Mouse (Mus musculus) G1E (cell line): ENCODE results near the gene Tmem126b. TPM values are rescaled to one million over a fixed set of nuclear protein-coding genes. Genes with fewer than 3 reads are reported as not detected.
A peak's percentile ranks its signal among the peaks of the same experiment; 100 is the strongest.

ENCODE experiments used
- ATAC-seq: 2 replicates; pipeline ENCODE4 v1.8.0; 2016; ENCODE audit warnings: mild to moderate bottlenecking; ENCODE audit not compliant: insufficient number of reproducible peaks, poor library complexity, low FRiP score, severe bottlenecking; ENCODE audit errors: extremely low read depth
- DNase-seq: peaks from one replicate; pipeline ENCODE4 v3.0.0; 2012; ENCODE audit warnings: low spot score
- H3K27me3 ChIP-seq: 2 replicates; pipeline ENCODE4 v1.6.1; 2012; ENCODE audit warnings: mild to moderate bottlenecking, low read length, inconsistent platforms; ENCODE audit not compliant: insufficient read depth
- H3K36me3 ChIP-seq: replicated peaks from 2 replicates; pipeline ENCODE3; 2012; ENCODE audit warnings: mild to moderate bottlenecking, inconsistent platforms
- H3K4me1 ChIP-seq: 2 replicates; pipeline ENCODE4 v1.6.1; 2012; ENCODE audit warnings: low read depth, low read length, inconsistent platforms, mixed read lengths; ENCODE audit not compliant: insufficient read depth
- H3K4me3 ChIP-seq: 2 replicates; pipeline ENCODE4 v1.5.1; 2012; ENCODE audit warnings: low read depth, mild to moderate bottlenecking, inconsistent platforms, low read length, moderate library complexity, mixed read lengths
- H3K9me3 ChIP-seq: replicated peaks from 2 replicates; pipeline ENCODE4 v1.6.1; 2012; ENCODE audit warnings: inconsistent platforms
- CTCF ChIP-seq: IDR thresholded peaks from 2 replicates; pipeline ENCODE4 v1.5.1; 2012; ENCODE audit warnings: low read depth, low read length, inconsistent platforms, mixed read lengths
- GATA1 ChIP-seq: IDR thresholded peaks from 2 replicates; pipeline ENCODE4 v1.6.1; 2012; ENCODE audit warnings: borderline replicate concordance, low read length, inconsistent platforms, mixed read lengths
- GATA2 ChIP-seq: IDR thresholded peaks from 2 replicates; pipeline ENCODE4 v1.6.1; 2012; ENCODE audit warnings: low read depth, low read length, inconsistent platforms, borderline replicate concordance
- POLR2AphosphoS5 ChIP-seq: IDR thresholded peaks from 2 replicates; pipeline ENCODE4 v1.6.1; 2012; ENCODE audit warnings: low read depth, low read length, inconsistent platforms; ENCODE audit not compliant: insufficient replicate concordance
- TAL1 ChIP-seq: conservative IDR thresholded peaks from 2 replicates; pipeline ENCODE4 v1.6.1; 2012; ENCODE audit warnings: low read depth, low read length, inconsistent platforms, mixed read lengths
- polyA plus RNA-seq: library from polyadenylated mRNA; stranded (reverse); fragments of >175 nt; gene quantifications from 2 replicates; pipeline ENCODE4 v1.2.3, GENCODE M21; 2012
- total RNA-seq, 2 experiments: library from RNA; stranded (forward) in 1 of 2; stranded (reverse) in 1 of 2; fragments of 200-1000 nt in 1 of 2; fragments of >200 nt in 1 of 2; fragmentation: Nextera tagmentation in 1 of 2; gene quantifications; 2 replicates each; pipeline ENCODE4 v1.2.3; 2014 to 2017

Tmem126b gene
- total and polyA plus RNA-seq, 3 experiments, result 4.0 to 30.4 (median 17.8) TPM

DNA sequence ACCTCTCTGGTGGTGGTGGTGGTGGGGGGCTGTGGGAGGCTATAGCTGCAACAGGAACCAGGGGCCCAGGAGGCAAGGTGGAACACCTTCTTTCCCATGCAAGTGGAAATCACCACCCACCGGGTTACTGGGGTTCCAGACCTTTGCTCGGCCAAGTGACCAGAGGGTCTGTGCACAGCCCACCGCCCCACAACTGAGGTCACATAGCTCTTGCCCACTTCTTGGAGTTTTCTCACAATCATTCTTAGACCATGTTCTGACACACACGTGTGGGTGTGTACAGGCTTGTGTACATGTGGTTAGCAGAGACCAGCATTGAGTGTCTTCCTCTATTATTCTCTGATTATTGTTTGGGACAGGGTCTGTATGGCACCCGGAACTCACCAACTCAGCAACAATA lies 14.4 kb downstream of the Tmem126b start:
- Histone ChIP-seq H3K36me3 (peaks cover 1% of the 10 kb centered on the region), H3K27me3 (peaks cover 15% of the 10 kb centered on the region), H3K4me3 (no peak overlapping the region), H3K9me3 (no peaks in the 10 kb centered on the region), H3K4me1 (peaks cover 6% of the 10 kb centered on the region)
- ATAC-seq (no peak), DNase-seq (no peak)
- TF ChIP-seq GATA1 (no peak), POLR2AphosphoS5 (no peak), GATA2 (no peak), TAL1 (no peak), CTCF (no peak)

DNA sequence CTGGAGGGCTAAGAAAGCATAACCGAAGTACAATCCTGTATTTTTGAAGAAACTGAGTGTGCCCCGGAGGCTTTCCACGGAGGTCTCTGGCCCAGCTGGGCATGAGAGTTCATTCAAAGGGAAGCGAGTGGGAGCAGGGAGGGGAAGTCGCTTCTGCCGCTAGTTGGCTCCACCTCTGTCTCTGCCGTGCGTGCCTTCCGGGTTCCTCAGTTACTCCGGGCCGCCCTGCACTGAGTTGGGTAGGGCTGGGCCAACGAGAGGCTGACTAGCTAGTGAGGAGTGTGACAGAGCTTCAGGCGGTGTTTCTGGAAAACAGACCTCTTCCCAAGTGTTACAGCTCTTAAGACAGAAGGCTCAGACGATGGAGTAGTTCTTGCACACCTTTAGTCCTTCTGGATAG lies 14.9 kb downstream of the Tmem126b start:
- no peak for DNase-seq
- Histone ChIP-seq H3K9me3 (no peaks in the 10 kb centered on the region), H3K4me1 (peaks cover 9% of the 10 kb centered on the region), H3K27me3 (peaks cover 15% of the 10 kb centered on the region), H3K4me3 (no peak overlapping the region), H3K36me3 (no peaks in the 10 kb centered on the region)
- TF ChIP-seq GATA1, result no peak
- no peak for TF ChIP-seq GATA2
- no peak for ATAC-seq

DNA sequence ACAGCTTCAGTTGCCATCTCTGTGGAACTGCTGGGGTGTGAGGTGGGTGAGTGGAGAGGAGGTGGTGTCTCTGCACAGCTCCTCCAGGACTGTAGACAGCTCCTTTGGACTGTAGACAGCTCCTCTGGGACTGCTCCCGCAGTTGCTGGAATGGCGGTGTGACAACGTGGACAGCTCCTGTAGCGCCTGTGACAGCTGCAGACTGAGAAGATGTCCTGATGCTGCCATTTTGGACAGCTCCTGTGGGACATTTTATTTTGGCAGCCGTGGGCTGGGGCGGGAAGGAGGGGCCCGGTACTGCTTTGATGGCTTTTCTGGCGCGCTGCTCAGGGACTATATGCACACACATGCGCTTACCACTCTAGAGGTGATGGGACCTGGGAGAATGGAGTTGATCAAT lies 15.5 kb downstream of the Tmem126b start:
- TF ChIP-seq POLR2AphosphoS5 (no peak), TAL1 (no peak), GATA2 (no peak), GATA1 (no peak), CTCF (no peak)
- peaks cover 15% of the 10 kb centered on the region for H3K27me3 ChIP-seq
- no peak for DNase-seq
- no peak for ATAC-seq
- peaks cover 12% of the 10 kb centered on the region for H3K4me1 ChIP-seq
- H3K4me3 ChIP-seq, result no peak overlapping the region
- no peaks in the 10 kb centered on the region for H3K36me3 ChIP-seq
- no peaks in the 10 kb centered on the region for H3K9me3 ChIP-seq

DNA sequence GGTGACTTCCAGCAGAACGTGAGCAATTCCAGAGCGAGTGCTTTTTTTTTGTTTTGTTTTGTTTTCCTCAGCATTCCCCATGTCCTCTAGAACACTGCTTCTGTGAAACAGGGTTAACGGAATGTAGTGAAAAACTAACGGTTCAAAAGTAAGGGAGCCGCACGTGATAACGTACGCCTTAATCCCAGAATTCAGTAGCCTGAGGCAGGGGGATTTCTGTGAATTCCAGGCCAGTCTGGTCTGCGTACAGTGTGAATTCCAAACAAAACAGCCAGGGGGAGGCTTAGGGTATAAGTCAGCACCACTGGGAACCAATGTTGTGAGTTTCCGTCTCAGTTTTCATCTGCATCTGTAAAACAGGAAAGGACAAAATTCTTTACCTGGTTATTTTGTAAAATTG lies 18.3 kb downstream of the Tmem126b start:
- H3K4me3 ChIP-seq, result peak overlapping the region; percentile 92
- ATAC-seq (no peak; the same call in 1 of the 2 replicates), DNase-seq (no peak)
- H3K27me3 ChIP-seq, result peaks cover 15% of the 10 kb centered on the region
- peaks cover 19% of the 10 kb centered on the region for H3K4me1 ChIP-seq
- H3K9me3 ChIP-seq, result no peaks in the 10 kb centered on the region
- TF ChIP-seq GATA2 (no peak), TAL1 (no peak), CTCF (no peak), GATA1 (no peak), POLR2AphosphoS5 (no peak)
- H3K36me3 ChIP-seq, result peaks cover 19% of the 10 kb centered on the region

DNA sequence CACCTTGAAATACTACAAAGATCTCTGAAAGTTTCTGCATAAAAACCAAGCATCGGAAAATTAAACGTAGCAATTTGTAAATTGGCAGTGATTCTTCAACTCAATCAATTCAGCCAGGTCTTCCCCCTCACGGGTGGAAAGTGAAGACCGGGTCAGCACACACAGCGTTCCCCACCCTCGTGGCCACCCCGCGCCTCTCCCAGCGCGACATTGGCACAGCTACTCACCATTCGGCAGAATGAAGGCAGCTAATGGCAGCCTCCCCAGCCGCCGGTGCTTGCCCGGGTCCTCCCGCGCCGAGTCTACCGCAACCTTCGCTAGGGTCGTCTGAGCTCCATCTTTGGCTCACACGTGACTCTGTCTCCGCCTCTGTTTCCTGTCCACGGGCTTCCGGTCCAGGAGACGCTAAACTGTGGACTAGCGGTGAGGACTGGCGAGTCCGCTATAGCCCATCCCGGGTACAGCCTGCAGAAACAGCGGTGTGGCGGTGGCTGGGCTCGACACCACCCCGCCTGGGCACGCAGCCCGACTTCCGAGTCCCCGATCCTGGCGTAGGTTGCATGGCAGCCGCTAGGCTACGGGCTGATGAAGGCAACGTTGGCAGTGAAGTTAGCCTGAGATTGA lies 18.8 kb downstream of the Tmem126b start, which contains the start of gene Tmem126a:
TSS of gene Tmem126a (minus strand) at position 385 of the 624 bp plus-strand sequence.
- DNase-seq (peak; percentile 88), ATAC-seq (peak; percentile 94)
- H3K9me3 ChIP-seq, result no peaks in the 10 kb centered on the region
- H3K36me3 ChIP-seq, result peaks cover 25% of the 10 kb centered on the region
- peaks cover 19% of the 10 kb centered on the region for H3K4me1 ChIP-seq
- peaks cover 15% of the 10 kb centered on the region for H3K27me3 ChIP-seq
- no peak for TF ChIP-seq GATA2
- no peak for TF ChIP-seq GATA1
- no peak for TF ChIP-seq POLR2AphosphoS5
- no peak for TF ChIP-seq TAL1
- TF ChIP-seq CTCF, result no peak
- peak within 1 kb of the TSS; percentile 92 for H3K4me3 ChIP-seq

DNA sequence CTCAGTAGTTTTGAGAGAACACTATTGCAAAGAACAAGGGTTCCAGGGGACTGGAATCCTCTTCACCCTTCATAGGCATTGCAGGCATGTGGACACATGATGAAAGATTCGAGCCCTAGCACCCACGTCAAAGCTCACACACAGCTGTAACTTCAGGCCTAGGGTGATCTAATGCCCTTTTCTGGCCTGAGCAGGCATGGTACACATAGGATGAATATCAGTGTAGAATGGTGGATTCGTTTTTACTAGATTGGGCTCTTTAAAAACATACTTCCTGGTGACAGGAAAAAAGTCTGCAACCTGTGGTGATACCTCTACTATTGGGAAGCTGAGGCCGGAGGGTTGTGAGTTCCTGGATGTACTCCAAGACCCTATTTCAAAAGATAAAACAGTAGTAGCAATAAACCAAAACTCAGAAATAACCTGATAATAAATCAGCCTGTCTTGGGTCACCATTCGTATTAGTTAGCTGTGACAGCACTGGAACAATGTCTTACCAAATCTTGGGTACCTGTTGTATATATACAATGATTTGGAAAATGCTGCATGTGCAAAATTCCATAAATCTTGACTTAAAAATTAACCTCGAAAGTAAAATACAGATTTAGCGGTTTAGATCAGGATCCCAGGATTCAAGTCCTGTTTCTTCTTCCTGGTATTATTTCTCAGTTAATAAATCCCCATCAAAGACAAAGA lies 19.5 kb downstream of the Tmem126b start:
- no peak; the same call in 1 of the 2 replicates for TF ChIP-seq POLR2AphosphoS5
- Histone ChIP-seq H3K4me1 (peaks cover 19% of the 10 kb centered on the region), H3K4me3 (peak overlapping the region; percentile 92), H3K36me3 (peaks cover 31% of the 10 kb centered on the region), H3K9me3 (no peaks in the 10 kb centered on the region), H3K27me3 (peaks cover 11% of the 10 kb centered on the region)
- no peak for DNase-seq
- ATAC-seq, result no peak; the same call in 1 of the 2 replicates

DNA sequence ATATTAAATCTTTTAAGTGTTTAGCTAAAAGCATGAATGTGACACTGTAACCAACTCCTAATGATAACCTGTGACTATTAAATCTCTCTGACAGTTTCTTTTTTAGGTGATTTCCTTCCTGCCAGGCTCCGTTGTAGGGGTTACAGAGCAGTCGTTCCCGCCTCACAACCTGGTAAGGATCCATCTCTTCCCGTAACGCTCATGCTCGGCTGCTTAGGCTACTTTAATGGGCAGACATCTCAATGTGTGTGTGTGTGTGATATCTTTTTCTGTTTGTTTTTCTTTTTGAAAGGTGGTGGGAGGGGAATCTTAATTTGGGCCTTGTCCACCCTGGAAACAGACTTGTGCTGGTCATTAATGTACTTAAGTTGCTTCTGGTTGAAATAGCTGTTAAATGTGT lies 31.6 kb downstream of the Tmem126b start:
- DNase-seq (no peak), ATAC-seq (no peak)
- peaks cover 11% of the 10 kb centered on the region; the same call in 1 of the 2 replicates for H3K4me1 ChIP-seq
- peaks cover 22% of the 10 kb centered on the region for H3K36me3 ChIP-seq
- no peaks in the 10 kb centered on the region for H3K9me3 ChIP-seq
- peak overlapping the region; percentile 99 for H3K4me3 ChIP-seq
- H3K27me3 ChIP-seq, result no peaks in the 10 kb centered on the region
- no peak for TF ChIP-seq CTCF
- no peak for TF ChIP-seq GATA1
- TF ChIP-seq GATA2, result no peak
- no peak for TF ChIP-seq POLR2AphosphoS5
- no peak for TF ChIP-seq TAL1
